Mouse (Mus musculus) cortical plate, adult 2 months (tissue): ENCODE measurements around the gene Exoc7.

ENCODE experiments used
- CTCF ChIP-seq: fragments of 200-500 bp; IDR thresholded peaks from 2 replicates; pipeline ENCODE4 v1.5.1; 2011; ENCODE audit warnings: mild to moderate bottlenecking, control low read depth, low read length; ENCODE audit not compliant: insufficient read depth; ENCODE audit errors: extremely low read depth
- POLR2A ChIP-seq: fragments of 200-500 bp; IDR thresholded peaks from 2 replicates; pipeline ENCODE4 v1.6.1; 2011; ENCODE audit warnings: mild to moderate bottlenecking, low read length, control low read depth; ENCODE audit not compliant: insufficient read depth; ENCODE audit errors: extremely low read depth

DNA sequence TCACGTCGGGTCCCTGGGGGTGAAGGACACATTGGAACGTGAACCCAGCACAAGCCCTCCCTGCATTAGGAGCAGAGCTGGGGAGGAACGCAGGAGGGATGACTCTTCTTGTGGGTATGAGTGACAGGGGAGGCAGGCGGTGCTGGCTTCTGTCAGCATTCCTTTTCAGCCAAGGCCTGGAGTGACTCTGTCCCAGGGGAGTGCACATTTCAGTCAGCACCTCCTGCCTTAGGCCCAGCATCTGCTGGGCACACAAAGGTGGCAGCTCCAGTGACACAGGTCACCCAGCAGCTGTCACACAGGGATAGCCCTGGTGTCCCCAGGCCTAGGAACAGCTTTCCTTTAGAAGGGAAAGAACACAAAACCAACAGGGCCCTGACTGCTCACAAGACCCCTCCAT lies 40.9 kb upstream of the Exoc7 start:
- no peak for TF ChIP-seq CTCF
- TF ChIP-seq POLR2A, result no peak
